Mouse (Mus musculus): ENCODE measurements around the gene Slc16a9. TPM values are rescaled to one million over a fixed set of nuclear protein-coding genes. Genes with fewer than 3 reads are reported as not detected.

Gene Slc16a9
- polyA plus RNA-seq, 1 experiment from 2014 or later: 0.52 TPM

DNA sequence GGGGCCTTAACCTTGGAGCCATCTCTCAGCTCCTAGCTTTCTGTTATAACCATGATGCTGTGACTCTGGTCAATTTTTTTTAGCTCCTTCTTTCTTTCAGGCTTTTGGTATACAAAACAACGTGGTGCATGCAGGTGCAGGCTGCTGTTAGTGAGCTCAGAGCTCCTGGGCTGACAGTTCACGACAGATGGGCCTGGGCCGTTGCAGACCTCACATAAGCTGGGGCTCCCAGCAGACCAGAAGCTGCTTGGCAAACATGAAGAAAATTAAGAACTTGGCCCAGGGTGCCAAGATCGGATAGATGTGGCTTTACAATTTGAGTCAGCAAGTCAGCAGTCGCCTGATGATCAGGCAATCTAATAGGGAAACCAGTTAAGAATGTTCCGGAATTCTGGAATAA lies 82.4 kb downstream of the Slc16a9 start:
- no peak overlapping the region for H3K4me2 ChIP-seq (replicated peaks; ENCODE audit: low read depth)
- H3K9me3 ChIP-seq (ENCODE audit: control insufficient read depth): no peaks in the 10 kb centered on the region
- 83% methylated on average over 6 of the region's 6 CpGs for WGBS
- no peaks in the 10 kb centered on the region for H3K4me1 ChIP-seq (replicated peaks; ENCODE audit: control insufficient read depth, insufficient read depth, low read length)
- no peak overlapping the region for H3K9ac ChIP-seq (ENCODE audit: low read depth, low read length)
- no peak for TF ChIP-seq CTCF (IDR thresholded peaks at IDR 0.05; ENCODE audit: low read depth)
- ATAC-seq: no peak
- no peaks in the 10 kb centered on the region for H3K36me3 ChIP-seq (ENCODE audit: control insufficient read depth, insufficient read depth)
- no peak overlapping the region for H3K27ac ChIP-seq (ENCODE audit: low read depth, low read length)
- no peaks in the 10 kb centered on the region for H3K27me3 ChIP-seq (replicated peaks; ENCODE audit: control insufficient read depth, insufficient read depth, low read length)
- no peak overlapping the region for H3K4me3 ChIP-seq (ENCODE audit: low read depth, low read length)

GRCm38 (mm10) chr10:70328139-70328538 lies 83.2 kb downstream of the Slc16a9 start:
- H3K27me3 ChIP-seq (replicated peaks; ENCODE audit: control insufficient read depth, insufficient read depth, low read length): no peaks in the 10 kb centered on the region
- no peaks in the 10 kb centered on the region for H3K9me3 ChIP-seq (ENCODE audit: control insufficient read depth)
- TF ChIP-seq CTCF (IDR thresholded peaks at IDR 0.05; ENCODE audit: low read depth): no peak
- H3K4me1 ChIP-seq (replicated peaks; ENCODE audit: control insufficient read depth, insufficient read depth, low read length): no peaks in the 10 kb centered on the region
- H3K27ac ChIP-seq (ENCODE audit: low read depth, low read length): no peak overlapping the region
- ATAC-seq: no peak
- no peak overlapping the region for H3K4me3 ChIP-seq (ENCODE audit: low read depth, low read length)
- no peak overlapping the region for H3K9ac ChIP-seq (ENCODE audit: low read depth, low read length)
- H3K36me3 ChIP-seq (ENCODE audit: control insufficient read depth, insufficient read depth): no peaks in the 10 kb centered on the region
- WGBS: 79% methylated on average over 9 of the region's 9 CpGs
- no peak overlapping the region for H3K4me2 ChIP-seq (replicated peaks; ENCODE audit: low read depth)

Other genes with a start within 250 kb of the Slc16a9 start
- gene Ccdc6, start 148.0 kb upstream of the Slc16a9 start, polyA plus RNA-seq (2015; fragmentation: Nextera tagmentation; extraction: Ambion mirVana): 8.7 and 10.0 TPM in 2 replicates
- not detected in 2 replicates for gene Mrln, start 40.4 kb upstream of the Slc16a9 start, polyA plus RNA-seq (2015; fragmentation: Nextera tagmentation; extraction: Ambion mirVana)
- gene Fam13c, start 195.4 kb downstream of the Slc16a9 start, polyA plus RNA-seq (2015; fragmentation: Nextera tagmentation; extraction: Ambion mirVana): 2.9 and 3.5 TPM in 2 replicates

Data from intestine, postnatal 0 days (tissue).